Mouse (Mus musculus): ENCODE data around the gene Nars2.

Nars2 gene

GRCm38 (mm10) chr7:96971027-96971996 is 20.0 kb downstream of the Nars2 start:
- DNase-seq (ENCODE audit: low spot score) = no peak

GRCm38 (mm10) chr7:96972138-96972904 is 21.0 kb downstream of the Nars2 start:
- DNase-seq (ENCODE audit: low spot score) = no peak

- DNase-seq (ENCODE audit: low spot score) = no peak
Observed at GRCm38 (mm10) chr7:96975914-96976313, 24.6 kb downstream of the Nars2 start.

- DNase-seq (ENCODE audit: low spot score) = no peak
Observed at GRCm38 (mm10) chr7:96977209-96977608, 25.9 kb downstream of the Nars2 start.

- DNase-seq (ENCODE audit: low spot score) = no peak
Observed at GRCm38 (mm10) chr7:96981366-96981765, 30.1 kb downstream of the Nars2 start.

GRCm38 (mm10) chr7:96983660-96984347 is 32.5 kb downstream of the Nars2 start:
- no peak for DNase-seq (ENCODE audit: low spot score)

- no peak for DNase-seq (ENCODE audit: low spot score)
Observed at GRCm38 (mm10) chr7:96985798-96986197, 34.5 kb downstream of the Nars2 start.

- no peak for DNase-seq (ENCODE audit: low spot score)
Observed at GRCm38 (mm10) chr7:96986795-96987445, 35.6 kb downstream of the Nars2 start.

GRCm38 (mm10) chr7:96987676-96988075 is 36.4 kb downstream of the Nars2 start:
- peak; percentile 27 for DNase-seq (ENCODE audit: low spot score)

GRCm38 (mm10) chr7:97012956-97013355 is 61.7 kb downstream of the Nars2 start:
- no peak for DNase-seq (ENCODE audit: low spot score)

GRCm38 (mm10) chr7:97018005-97018404 is 66.7 kb downstream of the Nars2 start:
- DNase-seq (ENCODE audit: low spot score) = no peak

- DNase-seq (ENCODE audit: low spot score) = no peak
Observed at GRCm38 (mm10) chr7:97018418-97018817, 67.1 kb downstream of the Nars2 start.

- DNase-seq (ENCODE audit: low spot score) = no peak
Observed at GRCm38 (mm10) chr7:97019303-97019702, 68.0 kb downstream of the Nars2 start.

GRCm38 (mm10) chr7:97026772-97027358 is 75.6 kb downstream of the Nars2 start:
- no peak for DNase-seq (ENCODE audit: low spot score)

GRCm38 (mm10) chr7:97029151-97029550 is 77.8 kb downstream of the Nars2 start:
- no peak for DNase-seq (ENCODE audit: low spot score)

- no peak for DNase-seq (ENCODE audit: low spot score)
Observed at GRCm38 (mm10) chr7:97032412-97032811, 81.1 kb downstream of the Nars2 start.

- DNase-seq (ENCODE audit: low spot score) = no peak
Observed at GRCm38 (mm10) chr7:97039641-97040040, 88.3 kb downstream of the Nars2 start.

- DNase-seq (ENCODE audit: low spot score) = no peak
Observed at GRCm38 (mm10) chr7:97041868-97042449, 90.7 kb downstream of the Nars2 start.

- DNase-seq (ENCODE audit: low spot score) = no peak
Observed at GRCm38 (mm10) chr7:97042981-97043380, 91.7 kb downstream of the Nars2 start.

GRCm38 (mm10) chr7:97060966-97061365 is 109.7 kb downstream of the Nars2 start:
- no peak for DNase-seq (ENCODE audit: low spot score)

GRCm38 (mm10) chr7:97071512-97071911 is 120.2 kb downstream of the Nars2 start:
- DNase-seq (ENCODE audit: low spot score) = no peak

Data from MN1 (cell line).